Mouse (Mus musculus) small intestine, adult 2 months (tissue): ENCODE results near the gene Vps54.

ENCODE experiments used
- CTCF ChIP-seq: fragments of 200-500 bp; IDR thresholded peaks from 2 replicates; pipeline ENCODE4 v1.5.1; 2012; ENCODE audit warnings: low read depth, mild to moderate bottlenecking, control low read depth, inconsistent platforms, low read length, moderate library complexity, mixed read lengths; ENCODE audit not compliant: insufficient replicate concordance, insufficient read length; ENCODE audit errors: extremely low read depth
- POLR2A ChIP-seq: fragments of 200-500 bp; IDR thresholded peaks from 2 replicates; pipeline ENCODE4 v1.6.1; 2012; ENCODE audit warnings: low read depth, mild to moderate bottlenecking, control low read depth, inconsistent platforms, low read length, moderate library complexity

- TF ChIP-seq CTCF (no peak), POLR2A (no peak)
Observed at GRCm38 (mm10) chr11:21222606-21223207, 16.4 kb upstream of the Vps54 start.
